Mouse (Mus musculus): Measurements from ENCODE around the gene Med14. TPM values are rescaled to one million over a fixed set of nuclear protein-coding genes. Genes with fewer than 3 reads are reported as not detected.

Med14 gene
- polyA plus RNA-seq, 1 experiment = 9.5 TPM

GRCm38 (mm10) chrX:12766846-12767564 lies 5.1 kb upstream of the Med14 start:
- Histone ChIP-seq H3K27me3 (ENCODE audit: control insufficient read depth, insufficient read depth, low read length) (no peaks in the 10 kb centered on the region), H3K36me3 (ENCODE audit: control insufficient read depth, insufficient read depth, low read length) (no peaks in the 10 kb centered on the region), H3K27ac (ENCODE audit: insufficient read depth, low read length) (peak overlapping the region; percentile 74), H3K4me1 (ENCODE audit: control insufficient read depth, insufficient read depth, insufficient read length) (peaks cover 7% of the 10 kb centered on the region; the same call in 1 of the 2 replicates), H3K4me3 (ENCODE audit: extremely low read depth, insufficient read depth, insufficient read length) (no peak overlapping the region)
- DNase-seq (ENCODE audit: low read depth in 1 of 2, low spot score in 2 of 2) = peak in 1 of 2 experiments; percentile 6
- 26% methylated on average over 4 of the region's 4 CpGs for WGBS
- TF ChIP-seq CTCF (IDR thresholded peaks at IDR 0.05; ENCODE audit: extremely low read depth, insufficient read depth, insufficient read length, insufficient replicate concordance) = no peak
- TF ChIP-seq POLR2A (IDR thresholded peaks at IDR 0.05; ENCODE audit: low read depth, low read length) = no peak

GRCm38 (mm10) chrX:12763127-12763834 lies 1.4 kb upstream of the Med14 start:
- no peak for TF ChIP-seq POLR2A (IDR thresholded peaks at IDR 0.05; ENCODE audit: low read depth, low read length)
- no peak for TF ChIP-seq CTCF (IDR thresholded peaks at IDR 0.05; ENCODE audit: extremely low read depth, insufficient read depth, insufficient read length, insufficient replicate concordance)
- no peaks in the 10 kb centered on the region for H3K36me3 ChIP-seq (ENCODE audit: control insufficient read depth, insufficient read depth, low read length)
- H3K27me3 ChIP-seq (ENCODE audit: control insufficient read depth, insufficient read depth, low read length) = no peaks in the 10 kb centered on the region
- DNase-seq (ENCODE audit: low read depth in 1 of 2, low spot score in 2 of 2) = no peak
- no peak overlapping the region for H3K4me3 ChIP-seq (ENCODE audit: extremely low read depth, insufficient read depth, insufficient read length)
- peaks cover 7% of the 10 kb centered on the region; the same call in 1 of the 2 replicates for H3K4me1 ChIP-seq (ENCODE audit: control insufficient read depth, insufficient read depth, insufficient read length)
- H3K27ac ChIP-seq (ENCODE audit: insufficient read depth, low read length) = no peak overlapping the region; the same call in 1 of the 2 replicates
- WGBS = 56% methylated on average over 3 of the region's 3 CpGs

DNA sequence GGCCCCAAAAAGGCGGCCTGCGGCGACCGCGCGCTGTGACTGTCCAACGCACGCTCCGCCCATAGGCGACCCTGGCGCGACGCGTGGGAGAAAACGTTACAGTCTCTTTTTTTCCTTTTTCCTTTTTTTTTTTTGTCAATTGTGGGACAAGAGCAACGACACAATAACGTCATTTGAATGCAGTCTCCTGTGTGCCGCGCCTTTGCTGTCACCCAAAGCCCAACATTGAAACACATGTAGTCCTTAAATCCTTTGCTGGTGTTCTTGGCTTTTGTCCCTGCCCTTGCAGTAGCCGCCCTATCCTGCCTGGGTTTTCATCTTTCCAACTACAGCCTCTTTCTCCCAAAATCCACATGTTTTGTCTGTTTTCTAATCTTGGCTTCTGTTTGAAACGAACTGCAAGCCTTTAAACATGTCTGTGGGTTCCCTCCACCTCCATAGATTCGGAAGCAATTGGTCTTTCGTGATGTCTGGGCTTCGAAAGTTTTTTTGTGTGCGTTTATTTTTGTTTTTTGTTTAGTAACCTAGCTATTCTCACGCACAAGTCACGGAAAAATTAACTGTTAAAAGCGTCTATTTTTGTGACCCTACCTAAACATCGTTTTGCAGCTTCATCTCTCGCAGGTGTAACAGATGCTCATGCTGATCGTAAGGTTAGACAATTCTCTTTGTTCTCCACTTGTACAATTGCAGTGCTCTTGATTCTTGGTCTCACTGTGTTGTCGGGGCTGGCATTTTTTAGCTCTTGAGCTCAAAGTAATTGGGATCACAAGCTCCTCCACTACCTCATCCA lies 657 bp upstream of the Med14 start:
- peak overlapping the region; percentile 86 for H3K4me3 ChIP-seq (ENCODE audit: extremely low read depth, insufficient read depth, insufficient read length)
- peaks cover 7% of the 10 kb centered on the region; the same call in 1 of the 2 replicates for H3K4me1 ChIP-seq (ENCODE audit: control insufficient read depth, insufficient read depth, insufficient read length)
- DNase-seq (ENCODE audit: low read depth in 1 of 2, low spot score in 2 of 2) = no peak
- no peaks in the 10 kb centered on the region for H3K27me3 ChIP-seq (ENCODE audit: control insufficient read depth, insufficient read depth, low read length)
- no peak for TF ChIP-seq POLR2A (IDR thresholded peaks at IDR 0.05; ENCODE audit: low read depth, low read length)
- no peak for TF ChIP-seq CTCF (IDR thresholded peaks at IDR 0.05; ENCODE audit: extremely low read depth, insufficient read depth, insufficient read length, insufficient replicate concordance)
- no peaks in the 10 kb centered on the region for H3K36me3 ChIP-seq (ENCODE audit: control insufficient read depth, insufficient read depth, low read length)
- H3K27ac ChIP-seq (ENCODE audit: insufficient read depth, low read length) = peak overlapping the region; percentile 98
- 29% methylated on average over 32 of the region's 32 CpGs for WGBS

- 19% methylated on average over 23 of the region's 25 CpGs for WGBS
- DNase-seq (ENCODE audit: low read depth in 1 of 2, low spot score in 2 of 2) = no peak
- Histone ChIP-seq H3K4me3 (ENCODE audit: extremely low read depth, insufficient read depth, insufficient read length) (peak overlapping the region; percentile 86), H3K4me1 (ENCODE audit: control insufficient read depth, insufficient read depth, insufficient read length) (no peaks in the 10 kb centered on the region), H3K27ac (ENCODE audit: insufficient read depth, low read length) (peak overlapping the region; percentile 98), H3K27me3 (ENCODE audit: control insufficient read depth, insufficient read depth, low read length) (no peaks in the 10 kb centered on the region), H3K36me3 (ENCODE audit: control insufficient read depth, insufficient read depth, low read length) (no peaks in the 10 kb centered on the region)
- TF ChIP-seq CTCF (IDR thresholded peaks at IDR 0.05; ENCODE audit: extremely low read depth, insufficient read depth, insufficient read length, insufficient replicate concordance) (no peak), POLR2A (IDR thresholded peaks at IDR 0.05; ENCODE audit: low read depth, low read length) (no peak)
Measured at GRCm38 (mm10) chrX:12761259-12761625, 631 bp downstream of the Med14 start.

DNA sequence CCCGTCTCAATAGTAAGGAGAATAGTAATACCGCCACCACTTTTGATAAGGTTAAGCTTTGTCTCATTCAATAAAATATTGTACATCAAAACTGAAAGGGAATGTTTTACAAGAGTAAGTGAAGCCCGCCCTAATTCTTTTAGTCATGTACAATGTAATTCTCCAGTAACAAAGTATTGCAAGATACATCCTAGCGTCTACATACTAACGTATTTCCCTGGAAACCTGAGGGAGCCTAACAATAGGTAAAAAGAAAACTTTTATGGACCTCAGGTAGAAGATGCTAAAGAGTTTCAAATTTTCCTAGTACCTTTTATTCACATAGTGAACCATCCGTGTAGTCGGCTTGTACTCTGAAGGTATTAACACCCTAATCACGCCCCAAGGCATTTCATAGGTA lies 1.4 kb downstream of the Med14 start:
- Histone ChIP-seq H3K27me3 (ENCODE audit: control insufficient read depth, insufficient read depth, low read length) (no peaks in the 10 kb centered on the region), H3K27ac (ENCODE audit: insufficient read depth, low read length) (no peak overlapping the region), H3K36me3 (ENCODE audit: control insufficient read depth, insufficient read depth, low read length) (no peaks in the 10 kb centered on the region), H3K4me3 (ENCODE audit: extremely low read depth, insufficient read depth, insufficient read length) (peak overlapping the region; percentile 86), H3K4me1 (ENCODE audit: control insufficient read depth, insufficient read depth, insufficient read length) (no peaks in the 10 kb centered on the region)
- 25% methylated on average over 8 of the region's 8 CpGs for WGBS
- TF ChIP-seq POLR2A (IDR thresholded peaks at IDR 0.05; ENCODE audit: low read depth, low read length) (no peak), CTCF (IDR thresholded peaks at IDR 0.05; ENCODE audit: extremely low read depth, insufficient read depth, insufficient read length, insufficient replicate concordance) (no peak)
- no peak for DNase-seq (ENCODE audit: low read depth in 1 of 2, low spot score in 2 of 2)

DNA sequence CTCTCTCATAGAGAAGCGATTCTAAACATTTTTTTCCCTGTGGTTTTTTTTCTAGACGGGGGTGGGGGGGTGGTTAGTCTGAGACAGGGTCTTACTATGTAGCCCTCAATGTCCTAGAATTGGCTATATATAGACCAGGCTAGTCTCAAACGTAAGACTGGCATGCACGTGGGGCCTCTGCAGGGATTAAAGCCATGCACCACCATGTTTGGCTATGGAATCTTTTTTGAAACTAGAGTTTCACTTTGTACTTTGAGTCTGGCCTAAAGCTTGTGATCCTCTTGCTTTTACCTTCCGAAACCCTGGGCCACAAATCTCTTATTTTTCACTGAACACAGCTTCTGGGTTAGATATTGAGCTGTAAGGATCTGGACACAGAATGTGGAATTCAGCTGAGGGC lies 2.2 kb downstream of the Med14 start:
- Histone ChIP-seq H3K27me3 (ENCODE audit: control insufficient read depth, insufficient read depth, low read length) (no peaks in the 10 kb centered on the region), H3K4me3 (ENCODE audit: extremely low read depth, insufficient read depth, insufficient read length) (peak overlapping the region; percentile 18; the same call in 1 of the 2 replicates), H3K4me1 (ENCODE audit: control insufficient read depth, insufficient read depth, insufficient read length) (no peaks in the 10 kb centered on the region), H3K27ac (ENCODE audit: insufficient read depth, low read length) (no peak overlapping the region), H3K36me3 (ENCODE audit: control insufficient read depth, insufficient read depth, low read length) (no peaks in the 10 kb centered on the region)
- WGBS = 36% methylated on average over 5 of the region's 5 CpGs
- TF ChIP-seq POLR2A (IDR thresholded peaks at IDR 0.05; ENCODE audit: low read depth, low read length) (no peak), CTCF (IDR thresholded peaks at IDR 0.05; ENCODE audit: extremely low read depth, insufficient read depth, insufficient read length, insufficient replicate concordance) (no peak)
- no peak for DNase-seq (ENCODE audit: low read depth in 1 of 2, low spot score in 2 of 2)
